In genomic region chr19:31529890-31530289, GRCm38 (mm10) we compare ENCODE assay signal across 21 mouse cellular contexts.
DNase-seq lines count a peak whose midpoint lies in the region; ATAC-seq and TF ChIP-seq lines count a peak whose summit lies in the region.
"Had no signal": no experiment of that assay in that cellular context is flagged by ENCODE, and none has a peak within 500 bp of the region (broad histone marks: within the 10 kb centered on the region; RNA-seq: fewer than 3 reads in every experiment).

No protein-coding gene starts in this region.

- H3K9ac ChIP-seq in kidney, embryonic 16.5 days (replicated peaks; ENCODE audit: low read length), result no peak overlapping the region
- H3K9ac ChIP-seq: embryonic facial prominence, embryonic 13.5 days; forebrain, embryonic 13.5 days; forebrain, postnatal 0 days; hindbrain, embryonic 13.5 days had no signal

- no peak for DNase-seq in frontal cortex, postnatal 14 days (ENCODE audit: low spot score in 2 of 2)
- DNase-seq in neural tube, embryonic 10.5 days (ENCODE audit: extremely low spot score, low spot score), result no peak
- DNase-seq in gastrocnemius, adult 2 months, result no peak
- DNase-seq: cerebellum, adult 11 months; cerebellum, adult 8-10 months; cerebellum, postnatal 25 days; forebrain, postnatal 0 days; gastrocnemius, postnatal 10 days; heart, postnatal 14 days had no signal

- no peak for TF ChIP-seq CTCF in gastrocnemius, adult 2 months (IDR thresholded peaks at IDR 0.05)

- peak overlapping the region; percentile 56; the same call in 1 of the 2 replicates for H3K27ac ChIP-seq in kidney, embryonic 16.5 days (ENCODE audit: low read length)
- H3K27ac ChIP-seq in gastrocnemius, adult 2 months, result no peak overlapping the region
- H3K27ac ChIP-seq: embryonic facial prominence, embryonic 13.5 days; forebrain, embryonic 13.5 days; heart, embryonic 10.5 days; hindbrain, embryonic 13.5 days; hindbrain, postnatal 0 days had no signal

- H3K4me2 ChIP-seq in kidney, embryonic 16.5 days (replicated peaks; ENCODE audit: low read depth, low read length), result no peak overlapping the region
- peak overlapping the region; percentile 12 for H3K4me2 ChIP-seq in myocyte (ENCODE audit: low read depth)
- H3K4me2 ChIP-seq: forebrain, embryonic 13.5 days; hindbrain, embryonic 13.5 days had no signal

- H3K36me3 ChIP-seq in megakaryocyte, embryonic 14.5 days (replicated peaks; ENCODE audit: low read length), result no peaks in the 10 kb centered on the region
- H3K36me3 ChIP-seq in kidney, embryonic 16.5 days (ENCODE audit: insufficient read depth, low read length), result no peaks in the 10 kb centered on the region
- H3K36me3 ChIP-seq in myocyte (ENCODE audit: control insufficient read depth, insufficient read depth), result no peaks in the 10 kb centered on the region
- H3K36me3 ChIP-seq: embryonic facial prominence, embryonic 13.5 days; G1E; heart, embryonic 10.5 days; hindbrain, embryonic 13.5 days had no signal

- no peaks in the 10 kb centered on the region for H3K27me3 ChIP-seq in megakaryocyte, embryonic 14.5 days (replicated peaks)
- no peaks in the 10 kb centered on the region for H3K27me3 ChIP-seq in kidney, embryonic 16.5 days (ENCODE audit: insufficient read depth, low read length)
- no peaks in the 10 kb centered on the region for H3K27me3 ChIP-seq in myocyte (ENCODE audit: control insufficient read depth, insufficient read depth, insufficient read length)
- H3K27me3 ChIP-seq: embryonic facial prominence, embryonic 13.5 days; forebrain, embryonic 13.5 days; hindbrain, embryonic 13.5 days had no signal

- no peak for TF ChIP-seq POLR2A in myocyte (IDR thresholded peaks at IDR 0.05; ENCODE audit: insufficient read length, low read depth)

- peaks cover 30% of the 10 kb centered on the region for H3K4me1 ChIP-seq in megakaryocyte, embryonic 14.5 days
- H3K4me1 ChIP-seq in kidney, embryonic 16.5 days (ENCODE audit: insufficient read depth, low read length), result peaks cover 22% of the 10 kb centered on the region
- H3K4me1 ChIP-seq: forebrain, embryonic 13.5 days had no signal

- H3K79me2 ChIP-seq in myocyte (ENCODE audit: control insufficient read depth, insufficient read depth), result no peaks in the 10 kb centered on the region

- no peak overlapping the region for H3ac ChIP-seq in myocyte (ENCODE audit: control insufficient read depth, insufficient read length)

- WGBS in kidney, embryonic 16.5 days, result 34% methylated on average over 4 of the region's 4 CpGs

- ATAC-seq in frontal cortex, adult (ENCODE audit: low TSS enrichment), result 0 out of 2 replicates have a peak, but pooled peaks have one; percentile 41
- ATAC-seq in megakaryocyte, adult 5-6 weeks (ENCODE audit: poor library complexity, severe bottlenecking), result no peak
- 0 out of 2 replicates have a peak, but pooled peaks have one; percentile 52 for ATAC-seq in kidney, embryonic 16.5 days (ENCODE audit: low FRiP score, low TSS enrichment)
- ATAC-seq: CD4-positive, CD25-positive, alpha-beta regulatory T cell, adult 4 months; forebrain, embryonic 13.5 days; forebrain, postnatal 0 days had no signal

- peak overlapping the region; percentile 77 for H3K4me3 ChIP-seq in megakaryocyte, embryonic 14.5 days (replicated peaks)
- no peak overlapping the region for H3K4me3 ChIP-seq in kidney, embryonic 16.5 days (ENCODE audit: low read length)
- H3K4me3 ChIP-seq in myocyte, result no peak overlapping the region
- no peak overlapping the region for H3K4me3 ChIP-seq in gastrocnemius, adult 2 months
- H3K4me3 ChIP-seq: embryonic facial prominence, embryonic 13.5 days; forebrain, embryonic 13.5 days; heart, embryonic 10.5 days; hindbrain, embryonic 13.5 days had no signal

- H3K9me3 ChIP-seq in megakaryocyte, embryonic 14.5 days, result no peaks in the 10 kb centered on the region
- H3K9me3 ChIP-seq in kidney, embryonic 16.5 days (ENCODE audit: low read length), result no peaks in the 10 kb centered on the region
- H3K9me3 ChIP-seq: embryonic facial prominence, embryonic 13.5 days; forebrain, embryonic 13.5 days; G1E; heart, embryonic 10.5 days; hindbrain, embryonic 13.5 days had no signal

- intact Hi-C loops in gastrocnemius, adult 2 months (cut with DNase I), result no loop called here

TF ChIP-seq in myocyte, 11 proteins besides CTCF, POLR2A, EP300 and RAD21:
- TF ChIP-seq MYOG (IDR thresholded peaks at IDR 0.05; ENCODE audit: control insufficient read depth in 1 of 3, insufficient read depth in 1 of 3, insufficient read length in 2 of 3, low read depth in 2 of 3), result no peak
- no peak for TF ChIP-seq MYOD1 (IDR thresholded peaks at IDR 0.05; ENCODE audit: control insufficient read depth in 1 of 3, insufficient read length in 2 of 3, low read depth in 2 of 3)
- TF ChIP-seq USF1 (IDR thresholded peaks at IDR 0.05; ENCODE audit: low read depth), result no peak
- TF ChIP-seq CEBPB (IDR thresholded peaks at IDR 0.05; ENCODE audit: insufficient read depth, poor library complexity, severe bottlenecking), result no peak
- no peak for TF ChIP-seq POLR2AphosphoS2 (IDR thresholded peaks at IDR 0.05; ENCODE audit: insufficient read length, low read depth)
- TF ChIP-seq TCF3 (IDR thresholded peaks at IDR 0.05; ENCODE audit: insufficient read length, low read depth), result no peak
- TF ChIP-seq REST (IDR thresholded peaks at IDR 0.05; ENCODE audit: insufficient read depth, insufficient read length), result no peak
- TF ChIP-seq SRF (IDR thresholded peaks at IDR 0.05; ENCODE audit: control insufficient read depth, insufficient read length, low read depth), result no peak
- no peak for TF ChIP-seq TCF12 (IDR thresholded peaks at IDR 0.05; ENCODE audit: insufficient read depth, poor library complexity, severe bottlenecking)
- TF ChIP-seq E2F4 (IDR thresholded peaks at IDR 0.05; ENCODE audit: insufficient read depth), result no peak
TF ChIP-seq in myocyte: peak in this region for 0.
